Mouse (Mus musculus) C2C12 (cell line): ENCODE measurements around the gene Tex46.

Experiments used
- CTCF ChIP-seq: IDR thresholded peaks from one replicate; pipeline ENCODE4 v1.5.1; 2011; ENCODE audit not compliant: control insufficient read depth, insufficient read depth, insufficient read length
- MYOD1 ChIP-seq: IDR thresholded peaks from one replicate; pipeline ENCODE4 v1.6.1; 2011; ENCODE audit warnings: low read depth; ENCODE audit not compliant: control insufficient read depth, insufficient read length
- USF1 ChIP-seq: IDR thresholded peaks from one replicate; pipeline ENCODE4 v1.6.1; 2011; ENCODE audit warnings: low read depth, mild to moderate bottlenecking, control low read depth, moderate library complexity

GRCm38 (mm10) chr4:136610387-136610856 lies at the start of gene Tex46:
- TF ChIP-seq USF1 (no peak), CTCF (no peak), MYOD1 (no peak)
